Mouse (Mus musculus): ENCODE measurements around the gene Slc22a4. TPM values are rescaled to one million over a fixed set of nuclear protein-coding genes. Genes with fewer than 3 reads are reported as not detected.
A peak's percentile ranks its signal among the peaks of the same experiment; 100 is the strongest.
"Not testable (repeated sequence)": the region's sequence is repeated elsewhere in the genome, so short reads cannot be mapped to it uniquely, and the experiment has no call there.

The Slc22a4 gene
- polyA plus RNA-seq, 1 experiment from 2014 or later = 3.4 TPM

GRCm38 (mm10) chr11:54011255-54011654, 16.6 kb downstream of the Slc22a4 start:
- H3K27me3 ChIP-seq (ENCODE audit: insufficient read depth, poor library complexity, severe bottlenecking) = 0 out of 2 replicates have a peak, but pooled peaks cover 3% of the 10 kb centered on the region
- H3K36me3 ChIP-seq = no peaks in the 10 kb centered on the region
- no peak for DNase-seq (ENCODE audit: low spot score)
- 85% methylated on average over 2 of the region's 2 CpGs for WGBS
- no peaks in the 10 kb centered on the region for H3K9me3 ChIP-seq
- no peak overlapping the region for H3K27ac ChIP-seq
- no peak overlapping the region for H3K4me3 ChIP-seq
- H3K4me1 ChIP-seq = peaks cover 3% of the 10 kb centered on the region; the same call in 1 of the 2 replicates

DNA sequence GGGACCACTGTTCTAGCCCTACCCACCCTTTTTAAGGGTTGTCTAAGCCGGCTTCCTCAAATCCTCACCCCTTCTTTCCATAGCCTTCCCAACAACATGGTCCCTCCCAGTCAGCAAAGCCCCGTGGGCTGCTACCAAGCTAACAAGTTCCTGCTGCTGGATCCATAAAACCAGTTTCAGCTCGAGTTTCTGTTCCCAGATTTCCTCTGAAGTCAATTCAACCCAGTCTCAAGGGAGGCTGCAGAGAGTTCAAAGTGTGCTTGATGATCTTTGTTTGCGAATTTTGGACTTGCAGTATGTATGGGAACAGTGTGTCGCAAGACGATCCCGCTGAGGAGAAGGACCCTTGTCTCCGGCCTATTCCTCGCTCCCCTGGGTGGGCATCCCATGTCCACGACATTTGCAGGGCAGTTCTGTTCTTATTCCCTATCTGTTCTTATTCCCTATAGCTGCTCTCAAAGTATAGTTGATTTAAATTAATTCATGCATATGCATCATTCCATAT, 19.4 kb downstream of the Slc22a4 start:
- 84% methylated on average over 10 of the region's 10 CpGs for WGBS
- DNase-seq (ENCODE audit: low spot score) = no peak
- Histone ChIP-seq H3K27ac (no peak overlapping the region), H3K36me3 (no peaks in the 10 kb centered on the region), H3K27me3 (ENCODE audit: insufficient read depth, poor library complexity, severe bottlenecking) (0 out of 2 replicates have a peak, but pooled peaks cover 3% of the 10 kb centered on the region), H3K4me1 (peaks cover 3% of the 10 kb centered on the region; the same call in 1 of the 2 replicates), H3K4me3 (no peak overlapping the region), H3K9me3 (no peaks in the 10 kb centered on the region)

GRCm38 (mm10) chr11:54007717-54008116, 20.2 kb downstream of the Slc22a4 start:
- no peak for DNase-seq (ENCODE audit: low spot score)
- Histone ChIP-seq H3K9me3 (no peaks in the 10 kb centered on the region), H3K4me3 (no peak overlapping the region), H3K4me1 (peaks cover 7% of the 10 kb centered on the region; the same call in 1 of the 2 replicates), H3K27me3 (ENCODE audit: insufficient read depth, poor library complexity, severe bottlenecking) (0 out of 2 replicates have a peak, but pooled peaks cover 3% of the 10 kb centered on the region), H3K36me3 (no peaks in the 10 kb centered on the region), H3K27ac (no peak overlapping the region)
- WGBS = 90% methylated on average over 11 of the region's 11 CpGs

- 69% methylated on average over 4 of the region's 4 CpGs for WGBS
- Histone ChIP-seq H3K27me3 (ENCODE audit: insufficient read depth, poor library complexity, severe bottlenecking) (0 out of 2 replicates have a peak, but pooled peaks cover 3% of the 10 kb centered on the region), H3K4me1 (peaks cover 13% of the 10 kb centered on the region), H3K27ac (no peak overlapping the region), H3K4me3 (no peak overlapping the region), H3K9me3 (no peaks in the 10 kb centered on the region), H3K36me3 (no peaks in the 10 kb centered on the region)
- no peak for DNase-seq (ENCODE audit: low spot score)
Observed at GRCm38 (mm10) chr11:54006901-54007300, 21.0 kb downstream of the Slc22a4 start.

- not testable (repeated sequence) for H3K9me3 ChIP-seq; H3K27ac ChIP-seq; H3K27me3 ChIP-seq (ENCODE audit: insufficient read depth, poor library complexity, severe bottlenecking); H3K36me3 ChIP-seq; DNase-seq (ENCODE audit: low spot score); H3K4me3 ChIP-seq
- H3K4me1 ChIP-seq = peaks cover 13% of the 10 kb centered on the region
- WGBS = 34% methylated on average over 5 of the region's 5 CpGs
Observed at GRCm38 (mm10) chr11:54006362-54006761, 21.5 kb downstream of the Slc22a4 start.

DNA sequence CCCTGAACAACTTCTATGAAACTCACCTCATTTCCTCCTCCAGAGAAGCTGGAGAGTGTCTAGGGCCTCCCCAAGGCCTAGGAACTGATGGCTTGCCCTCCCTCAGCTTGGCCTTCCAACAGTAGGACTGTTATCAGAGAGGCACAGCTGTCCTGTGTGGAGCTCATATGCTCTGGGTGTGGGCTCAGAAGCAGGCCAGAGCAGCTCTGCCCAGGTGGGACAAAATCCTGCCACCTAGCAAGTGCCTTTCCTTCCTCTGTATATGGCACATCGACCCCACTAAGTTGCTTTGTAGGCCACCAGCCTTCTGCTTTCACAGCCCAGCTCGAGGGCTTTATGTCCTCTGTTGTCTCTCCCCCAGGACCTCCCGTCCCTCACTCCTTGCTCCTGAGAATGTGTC, 23.2 kb downstream of the Slc22a4 start:
- no peak overlapping the region for H3K4me3 ChIP-seq
- peaks cover 13% of the 10 kb centered on the region for H3K4me1 ChIP-seq
- DNase-seq (ENCODE audit: low spot score) = peak; percentile 87
- H3K27me3 ChIP-seq (ENCODE audit: insufficient read depth, poor library complexity, severe bottlenecking) = peaks cover 18% of the 10 kb centered on the region
- H3K27ac ChIP-seq = peak overlapping the region; percentile 52; the same call in 1 of the 2 replicates
- H3K9me3 ChIP-seq = no peaks in the 10 kb centered on the region
- 70% methylated on average over 3 of the region's 3 CpGs for WGBS
- H3K36me3 ChIP-seq = no peaks in the 10 kb centered on the region

GRCm38 (mm10) chr11:54004221-54004620, 23.7 kb downstream of the Slc22a4 start:
- Histone ChIP-seq H3K36me3 (no peaks in the 10 kb centered on the region), H3K4me1 (peaks cover 13% of the 10 kb centered on the region), H3K27me3 (ENCODE audit: insufficient read depth, poor library complexity, severe bottlenecking) (peaks cover 18% of the 10 kb centered on the region), H3K27ac (peak overlapping the region; percentile 43; the same call in 1 of the 2 replicates), H3K9me3 (no peaks in the 10 kb centered on the region), H3K4me3 (no peak overlapping the region)
- whole genome bisulfite sequencing = 81% methylated on average over 9 of the region's 9 CpGs
- no peak for DNase-seq (ENCODE audit: low spot score)

DNA sequence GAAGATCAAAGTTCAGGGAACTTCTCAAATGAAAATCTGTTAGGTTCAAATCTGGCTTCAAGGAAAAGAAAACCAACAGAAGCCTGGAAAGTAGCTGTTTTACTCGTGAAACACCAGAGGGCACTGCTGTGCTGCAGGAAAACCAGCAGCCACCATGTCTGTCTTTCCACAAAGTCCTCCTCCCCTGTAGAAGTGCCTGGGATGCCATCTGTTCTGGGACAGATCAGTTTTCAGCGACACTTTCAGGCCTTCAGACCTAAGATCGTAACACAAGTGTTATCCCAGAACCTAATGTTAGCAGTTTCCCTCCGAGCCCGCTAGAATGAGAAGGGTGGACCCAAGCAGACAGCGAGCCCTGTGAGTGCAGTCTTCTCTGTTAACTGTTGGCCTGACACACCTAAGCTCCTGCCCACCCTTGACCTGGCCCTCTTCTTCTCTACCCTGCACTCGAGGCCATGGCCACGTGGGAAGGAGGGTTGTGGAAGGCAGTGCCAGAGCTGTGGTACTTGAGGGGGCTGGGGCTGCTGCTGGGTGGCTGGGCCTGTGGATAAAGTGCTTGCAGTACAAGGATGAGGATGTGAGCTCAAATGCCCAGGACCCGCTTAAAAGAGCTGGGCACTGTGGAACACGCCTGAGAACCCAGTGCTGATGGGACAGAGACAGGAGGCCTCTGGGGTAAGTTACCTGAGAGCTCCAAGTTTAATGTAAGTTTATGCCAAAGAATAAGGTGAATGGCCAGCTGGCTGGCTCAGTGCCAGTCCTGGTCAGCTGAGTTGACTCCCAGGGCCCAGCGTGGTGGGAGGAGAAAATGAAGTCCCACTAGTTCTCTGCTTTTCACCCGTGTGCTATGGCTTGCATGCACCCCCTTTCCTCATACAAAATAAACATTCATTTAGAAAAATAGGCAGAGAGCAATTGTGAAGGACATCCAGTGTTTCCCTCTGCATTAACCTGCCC, 24.9 kb downstream of the Slc22a4 start:
- WGBS = 43% methylated on average over 12 of the region's 12 CpGs
- H3K27ac ChIP-seq = not testable (repeated sequence)

GRCm38 (mm10) chr11:54002147-54002760, 25.6 kb downstream of the Slc22a4 start:
- WGBS = 6% methylated on average over 5 of the region's 5 CpGs

More for the DNA sequence above, 24.9 kb downstream of the Slc22a4 start:
- peaks cover 13% of the 10 kb centered on the region for H3K4me1 ChIP-seq
- DNase-seq (ENCODE audit: low spot score); H3K36me3 ChIP-seq; H3K4me3 ChIP-seq; H3K9me3 ChIP-seq: not testable (repeated sequence)
- H3K27me3 ChIP-seq (ENCODE audit: insufficient read depth, poor library complexity, severe bottlenecking) = peaks cover 18% of the 10 kb centered on the region

GRCm38 (mm10) chr11:53997661-53998060, 30.2 kb downstream of the Slc22a4 start:
- Histone ChIP-seq H3K27me3 (ENCODE audit: insufficient read depth, poor library complexity, severe bottlenecking) (peaks cover 22% of the 10 kb centered on the region), H3K27ac (peak overlapping the region; percentile 10; the same call in 1 of the 2 replicates), H3K4me3 (no peak overlapping the region), H3K9me3 (no peaks in the 10 kb centered on the region), H3K36me3 (no peaks in the 10 kb centered on the region), H3K4me1 (peaks cover 9% of the 10 kb centered on the region)
- 57% methylated on average over 2 of the region's 2 CpGs for WGBS
- DNase-seq (ENCODE audit: low spot score) = no peak

More at GRCm38 (mm10) chr11:54002147-54002760, 25.6 kb downstream of the Slc22a4 start:
- Histone ChIP-seq H3K4me1 (peaks cover 13% of the 10 kb centered on the region), H3K27me3 (ENCODE audit: insufficient read depth, poor library complexity, severe bottlenecking) (peaks cover 14% of the 10 kb centered on the region), H3K4me3 (no peak overlapping the region), H3K36me3 (no peaks in the 10 kb centered on the region), H3K27ac (no peak overlapping the region), H3K9me3 (no peaks in the 10 kb centered on the region)
- DNase-seq (ENCODE audit: low spot score) = no peak

- Histone ChIP-seq H3K27me3 (ENCODE audit: insufficient read depth, poor library complexity, severe bottlenecking) (peaks cover 8% of the 10 kb centered on the region; the same call in 1 of the 2 replicates), H3K4me1 (no peaks in the 10 kb centered on the region), H3K4me3 (no peak overlapping the region), H3K27ac (no peak overlapping the region), H3K9me3 (no peaks in the 10 kb centered on the region), H3K36me3 (no peaks in the 10 kb centered on the region)
- DNase-seq (ENCODE audit: low spot score) = no peak
- WGBS = 86% methylated on average over 4 of the region's 4 CpGs
Observed at GRCm38 (mm10) chr11:53992264-53992663, 35.6 kb downstream of the Slc22a4 start.

- H3K27me3 ChIP-seq (ENCODE audit: insufficient read depth, poor library complexity, severe bottlenecking) = no peaks in the 10 kb centered on the region
- no peak overlapping the region for H3K4me3 ChIP-seq
- 63% methylated on average over 1 of the region's 1 CpGs for WGBS
- H3K4me1 ChIP-seq = no peaks in the 10 kb centered on the region
- no peak overlapping the region for H3K27ac ChIP-seq
- DNase-seq (ENCODE audit: low spot score) = no peak
- H3K9me3 ChIP-seq = no peaks in the 10 kb centered on the region
- H3K36me3 ChIP-seq = no peaks in the 10 kb centered on the region
Observed at GRCm38 (mm10) chr11:53989232-53989631, 38.7 kb downstream of the Slc22a4 start.

DNA sequence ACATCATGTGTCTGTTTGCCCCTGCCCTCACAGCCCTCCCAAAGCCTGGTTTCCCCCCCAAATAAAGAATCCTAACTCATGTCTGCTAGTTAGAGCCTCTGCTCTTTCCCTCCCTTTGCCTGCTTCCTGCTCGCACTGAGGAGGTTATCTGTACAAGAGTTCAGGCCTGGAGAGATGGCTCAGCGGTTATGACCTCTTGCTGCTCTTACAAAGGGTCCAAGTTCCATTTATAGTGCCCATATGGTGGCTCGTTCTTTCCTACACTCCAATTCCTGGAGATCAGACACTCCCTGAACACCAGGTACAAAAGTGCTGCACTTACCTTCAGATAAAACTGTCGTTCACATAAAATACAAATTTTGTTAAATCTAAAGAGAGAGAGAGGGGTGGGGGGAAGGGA, 39.8 kb downstream of the Slc22a4 start:
- H3K27me3 ChIP-seq (ENCODE audit: insufficient read depth, poor library complexity, severe bottlenecking) = no peaks in the 10 kb centered on the region
- H3K9me3 ChIP-seq = no peaks in the 10 kb centered on the region
- no peak for DNase-seq (ENCODE audit: low spot score)
- no peaks in the 10 kb centered on the region for H3K36me3 ChIP-seq
- H3K4me1 ChIP-seq = no peaks in the 10 kb centered on the region
- WGBS = 60% methylated on average over 4 of the region's 4 CpGs
- no peak overlapping the region for H3K27ac ChIP-seq
- H3K4me3 ChIP-seq = no peak overlapping the region
